Mouse (Mus musculus): ENCODE data around the gene Spout1.

- TF ChIP-seq EP300 (IDR thresholded peaks at IDR 0.05; ENCODE audit: low read depth) (no peak), CTCF (IDR thresholded peaks at IDR 0.05; ENCODE audit: low read depth) (no peak)
Observed at GRCm38 (mm10) chr2:30216293-30216692, 38.0 kb upstream of the Spout1 start.

All from liver, postnatal 0 days (tissue).